Mouse (Mus musculus): ENCODE measurements at regions not wholly inside any gene's neighbourhood (a gene's known extent, or its start where the extent isn't known, plus 50 kb on each side); places are given as distances from the start of the nearest gene placed in this dataset.

DNA sequence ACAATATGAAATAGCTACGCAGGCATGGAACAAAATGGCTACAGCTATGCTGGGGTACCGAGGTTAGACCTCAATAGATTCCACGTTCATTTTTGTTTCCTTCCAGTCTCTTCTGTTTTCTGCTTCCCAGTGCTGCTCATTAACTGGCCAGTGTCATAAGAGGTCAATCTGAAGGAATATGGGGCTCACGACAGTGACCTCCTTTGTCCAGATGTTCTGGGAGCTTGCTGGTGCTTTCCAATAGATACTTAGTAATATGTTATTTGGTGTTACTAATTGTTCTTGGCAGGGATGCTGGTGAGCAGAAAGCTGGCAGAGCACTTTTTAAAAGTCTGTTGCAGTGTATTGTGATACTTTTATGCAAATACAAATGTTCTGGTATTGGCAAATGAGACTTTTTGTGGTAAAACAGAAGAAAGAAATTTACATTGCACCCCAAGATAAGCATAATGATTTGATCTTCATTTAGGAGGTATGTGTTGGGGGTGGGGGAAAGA lies 95.8 kb upstream of the Arg1 start:
- Histone ChIP-seq H3K27me3 (no peaks in the 10 kb centered on the region), H3K36me3 (no peaks in the 10 kb centered on the region), H3K4me3 (no peak overlapping the region), H3K27ac (replicated peaks) (peak overlapping the region; percentile 25; the same call in 1 of the 2 replicates), H3K4me1 (replicated peaks) (no peaks in the 10 kb centered on the region), H3K9ac (no peak overlapping the region), H3K9me3 (no peaks in the 10 kb centered on the region), H3K4me2 (no peak overlapping the region)
- ATAC-seq (ENCODE audit: low FRiP score, low read depth), result no peak
- WGBS, result 66% methylated on average over 4 of the region's 4 CpGs

DNA sequence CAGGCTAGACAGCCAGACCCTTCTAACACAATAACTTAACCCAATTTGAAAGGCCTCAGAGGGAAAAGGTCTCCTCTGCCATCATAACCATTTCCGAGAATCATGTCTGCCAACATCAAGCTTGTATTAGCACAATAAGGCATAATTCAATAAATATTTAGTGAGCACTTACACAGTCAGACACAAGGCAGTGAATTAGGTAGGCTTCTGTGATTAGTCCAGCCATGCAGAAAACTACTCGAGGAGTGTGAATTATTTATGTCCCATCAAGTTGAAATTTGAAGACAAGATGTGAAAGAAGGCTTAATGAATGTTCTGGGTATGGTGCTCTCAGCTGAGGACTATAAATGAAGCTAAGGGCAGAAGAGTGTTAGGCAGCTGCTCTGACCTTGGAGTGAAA lies 91.7 kb upstream of the Arg1 start:
- Histone ChIP-seq H3K4me1 (replicated peaks) (no peaks in the 10 kb centered on the region), H3K27me3 (no peaks in the 10 kb centered on the region), H3K4me3 (no peak overlapping the region), H3K4me2 (no peak overlapping the region), H3K27ac (replicated peaks) (no peak overlapping the region), H3K36me3 (no peaks in the 10 kb centered on the region), H3K9ac (no peak overlapping the region), H3K9me3 (no peaks in the 10 kb centered on the region)
- 48% methylated on average over 2 of the region's 2 CpGs for WGBS
- ATAC-seq (ENCODE audit: low FRiP score, low read depth), result no peak

DNA sequence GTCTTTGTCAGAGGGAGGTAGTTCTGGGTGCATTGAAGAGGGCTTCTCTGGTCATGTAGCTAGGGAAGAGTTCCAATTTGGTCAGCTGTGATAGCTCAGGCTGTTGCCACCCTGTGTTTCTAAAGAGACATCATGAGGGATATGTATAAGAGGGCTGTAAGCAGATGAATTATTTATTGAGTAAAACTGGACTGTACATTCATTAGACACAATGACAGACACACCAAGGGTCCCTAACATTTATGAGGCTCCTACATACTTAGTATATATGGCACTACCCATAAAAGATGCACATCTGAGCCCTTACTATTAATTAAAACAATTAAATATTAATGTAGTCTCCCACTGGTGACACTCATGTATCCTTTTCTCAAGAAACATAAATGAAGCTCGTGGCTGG lies 90.6 kb upstream of the Arg1 start:
- no peak overlapping the region for H3K4me3 ChIP-seq
- no peaks in the 10 kb centered on the region for H3K27me3 ChIP-seq
- no peaks in the 10 kb centered on the region for H3K9me3 ChIP-seq
- no peaks in the 10 kb centered on the region for H3K4me1 ChIP-seq (replicated peaks)
- H3K27ac ChIP-seq (replicated peaks), result no peak overlapping the region
- no peaks in the 10 kb centered on the region for H3K36me3 ChIP-seq
- no peak overlapping the region for H3K9ac ChIP-seq
- WGBS, result 55% methylated on average over 1 of the region's 1 CpGs
- no peak overlapping the region for H3K4me2 ChIP-seq
- ATAC-seq (ENCODE audit: low FRiP score, low read depth), result no peak

DNA sequence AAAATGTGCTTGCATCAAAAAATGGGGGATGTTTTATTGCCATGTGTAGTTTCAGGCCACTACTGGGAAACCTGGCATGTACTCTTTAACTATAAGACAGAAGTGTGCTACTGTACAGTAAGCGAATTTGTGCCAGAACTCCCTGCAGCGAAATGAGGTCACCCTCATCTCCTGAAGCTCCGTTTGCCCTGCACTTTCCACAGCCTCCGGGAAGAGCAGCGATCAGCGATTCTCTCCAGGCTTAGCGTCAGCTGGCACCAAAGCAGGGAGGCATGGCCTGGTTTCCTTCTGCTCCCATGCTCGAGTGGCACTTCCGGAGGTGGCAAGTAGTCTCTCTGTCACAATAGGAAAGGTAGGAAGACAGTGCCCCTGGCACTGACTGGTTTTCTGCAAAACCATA lies 88.8 kb upstream of the Arg1 start:
- 67% methylated on average over 9 of the region's 9 CpGs for WGBS
- H3K4me1 ChIP-seq (replicated peaks), result no peaks in the 10 kb centered on the region
- H3K9me3 ChIP-seq, result no peaks in the 10 kb centered on the region
- no peak overlapping the region for H3K4me3 ChIP-seq
- peak; percentile 66; the same call in 1 of the 2 replicates for ATAC-seq (ENCODE audit: low FRiP score, low read depth)
- H3K36me3 ChIP-seq, result no peaks in the 10 kb centered on the region
- peak overlapping the region; percentile 10; the same call in 1 of the 2 replicates for H3K27ac ChIP-seq (replicated peaks)
- no peak overlapping the region for H3K9ac ChIP-seq
- no peak overlapping the region for H3K4me2 ChIP-seq
- no peaks in the 10 kb centered on the region for H3K27me3 ChIP-seq

DNA sequence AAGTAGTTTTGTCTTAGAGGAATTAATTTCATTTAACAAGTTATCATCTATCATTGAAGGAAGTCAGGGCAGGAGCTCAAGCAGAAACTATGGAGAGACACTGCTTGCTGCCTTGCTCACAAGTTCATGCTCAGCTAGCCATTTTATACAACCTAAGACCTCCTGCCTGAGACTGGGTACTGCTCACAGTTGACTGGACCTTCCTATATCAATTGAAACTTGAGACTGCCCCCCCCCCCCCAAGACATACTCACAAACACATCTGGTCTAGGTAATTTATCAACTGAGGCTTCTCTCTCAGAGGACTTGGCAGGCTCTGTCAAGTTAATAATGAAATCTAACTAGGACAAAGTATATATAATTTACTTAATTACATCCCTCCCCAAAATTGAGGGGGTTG lies 84.8 kb upstream of the Arg1 start:
- Histone ChIP-seq H3K9me3 (no peaks in the 10 kb centered on the region), H3K4me3 (no peak overlapping the region), H3K27me3 (no peaks in the 10 kb centered on the region), H3K4me2 (no peak overlapping the region), H3K9ac (no peak overlapping the region), H3K36me3 (no peaks in the 10 kb centered on the region), H3K4me1 (replicated peaks) (no peaks in the 10 kb centered on the region), H3K27ac (replicated peaks) (no peak overlapping the region)
- ATAC-seq (ENCODE audit: low FRiP score, low read depth), result no peak

DNA sequence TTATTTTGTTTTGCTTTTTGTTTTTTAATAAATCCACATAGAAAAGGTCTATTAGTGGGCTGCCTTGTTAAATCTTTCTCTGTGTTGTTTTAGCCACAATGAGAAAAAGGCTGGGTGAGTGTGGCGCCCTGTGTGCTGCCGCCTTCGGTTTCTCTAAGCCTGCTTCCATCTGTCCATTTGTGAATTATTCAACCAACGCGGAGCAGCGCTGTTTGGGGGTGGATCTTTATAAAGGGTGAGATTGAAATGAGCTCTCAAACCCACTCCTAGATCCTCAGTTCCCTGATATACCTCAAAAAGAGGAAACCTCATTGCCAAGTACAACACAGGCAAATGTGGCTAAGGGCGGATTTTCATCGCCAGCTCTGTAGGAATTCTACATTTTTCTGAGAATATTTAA lies 74.0 kb upstream of the Arg1 start:
- Histone ChIP-seq H3K9me3 (no peaks in the 10 kb centered on the region), H3K4me1 (replicated peaks) (no peaks in the 10 kb centered on the region; the same call in 1 of the 2 replicates), H3K4me2 (no peak overlapping the region), H3K36me3 (no peaks in the 10 kb centered on the region), H3K4me3 (no peak overlapping the region), H3K27ac (replicated peaks) (no peak overlapping the region), H3K27me3 (no peaks in the 10 kb centered on the region), H3K9ac (no peak overlapping the region)
- no peak for ATAC-seq (ENCODE audit: low FRiP score, low read depth)
- 76% methylated on average over 8 of the region's 8 CpGs for WGBS

DNA sequence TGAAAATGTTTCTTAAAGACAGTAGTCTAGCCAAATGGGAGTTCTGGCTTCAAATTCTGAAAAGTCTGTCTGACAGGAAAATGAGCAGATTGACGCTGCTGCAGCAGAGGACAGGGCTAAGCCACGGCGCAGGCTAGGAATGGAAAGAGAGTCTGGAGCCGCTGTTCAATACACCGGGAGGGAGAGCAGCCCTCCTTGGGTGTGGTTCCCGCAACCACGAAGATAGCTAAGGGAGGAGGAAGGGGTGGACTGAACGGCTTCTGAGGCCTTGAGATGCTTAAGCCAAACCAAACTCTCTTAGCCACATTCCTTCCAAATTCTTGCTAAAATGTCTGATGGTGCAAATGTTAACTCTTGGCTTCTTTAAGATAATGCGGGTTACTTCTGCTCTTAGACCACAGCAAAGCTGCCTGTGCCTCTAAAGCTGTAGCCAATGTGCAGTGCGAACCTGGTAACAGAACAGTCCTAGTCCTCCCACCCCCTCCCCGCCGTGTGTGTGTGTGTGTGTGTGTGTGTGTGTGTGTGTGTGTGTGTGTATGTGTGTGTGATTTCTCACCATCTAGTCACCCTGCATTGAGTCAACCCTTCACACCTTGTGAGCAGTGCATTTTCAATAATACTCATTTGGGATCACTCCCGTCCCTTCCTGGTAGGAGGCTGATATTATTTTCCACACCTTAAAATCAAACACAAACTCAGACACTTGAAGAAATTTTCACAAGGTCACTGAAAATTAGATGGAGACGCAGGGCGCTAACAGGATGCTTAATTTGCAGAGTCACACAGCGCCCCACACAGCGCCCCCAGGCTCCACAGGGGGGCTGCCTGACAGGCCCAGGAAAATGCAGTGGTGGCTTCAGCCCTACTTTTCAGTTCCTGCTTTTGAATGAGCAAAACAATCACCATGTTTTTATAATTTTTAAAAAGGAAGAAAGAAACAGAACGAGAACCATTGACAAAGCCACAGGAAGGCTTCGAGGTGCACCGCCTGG lies 73.2 kb upstream of the Arg1 start:
- Histone ChIP-seq H3K27ac (replicated peaks) (no peak overlapping the region), H3K4me2 (no peak overlapping the region), H3K9ac (no peak overlapping the region), H3K36me3 (no peaks in the 10 kb centered on the region), H3K4me1 (replicated peaks) (no peaks in the 10 kb centered on the region; the same call in 1 of the 2 replicates), H3K4me3 (no peak overlapping the region), H3K9me3 (no peaks in the 10 kb centered on the region), H3K27me3 (no peaks in the 10 kb centered on the region)
- WGBS, result 81% methylated on average over 20 of the region's 20 CpGs
- ATAC-seq (ENCODE audit: low FRiP score, low read depth), result no peak

DNA sequence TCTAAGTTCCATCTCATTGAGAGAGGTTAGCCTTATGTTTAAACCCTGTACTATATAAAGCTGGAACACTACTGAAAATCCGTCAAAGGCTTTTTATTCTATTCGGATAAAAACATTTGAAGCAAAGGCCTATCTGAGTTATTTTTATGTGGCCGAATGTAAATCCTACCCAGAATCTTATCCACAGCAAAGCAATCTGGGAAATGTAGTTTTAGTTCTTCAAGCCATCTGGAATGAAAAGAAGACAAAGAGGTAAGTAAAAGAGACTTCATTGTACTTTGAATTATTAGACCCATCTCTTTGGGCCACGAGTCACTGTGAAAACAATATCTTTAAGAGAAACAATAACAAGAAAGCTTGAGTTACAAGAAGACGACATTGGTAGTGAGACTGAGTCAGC lies 72.5 kb upstream of the Arg1 start:
- H3K9ac ChIP-seq, result no peak overlapping the region
- no peak for ATAC-seq (ENCODE audit: low FRiP score, low read depth)
- H3K27me3 ChIP-seq, result no peaks in the 10 kb centered on the region
- no peaks in the 10 kb centered on the region for H3K9me3 ChIP-seq
- H3K36me3 ChIP-seq, result no peaks in the 10 kb centered on the region
- 84% methylated on average over 5 of the region's 5 CpGs for WGBS
- no peak overlapping the region for H3K27ac ChIP-seq (replicated peaks)
- no peaks in the 10 kb centered on the region; the same call in 1 of the 2 replicates for H3K4me1 ChIP-seq (replicated peaks)
- no peak overlapping the region for H3K4me3 ChIP-seq
- H3K4me2 ChIP-seq, result no peak overlapping the region

DNA sequence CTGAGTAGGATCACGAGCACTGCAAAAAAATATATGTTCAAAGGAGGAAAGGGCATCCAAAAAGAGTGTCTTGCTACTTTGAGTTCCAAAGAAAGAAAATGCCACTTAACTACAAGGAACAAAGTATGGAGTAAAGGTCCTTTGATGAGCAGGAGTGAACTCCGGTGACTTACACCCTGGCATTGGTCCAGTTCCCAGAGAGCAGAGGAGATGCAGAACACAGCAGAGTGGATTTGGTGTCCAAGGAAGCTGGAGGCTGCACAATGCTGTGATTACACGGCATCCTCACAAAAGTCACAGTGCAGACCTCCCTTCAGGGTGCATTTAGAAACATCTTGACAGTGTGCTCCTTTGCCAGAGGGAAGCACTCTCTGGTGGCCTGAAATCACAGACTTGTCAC lies 70.4 kb upstream of the Arg1 start:
- Histone ChIP-seq H3K4me3 (no peak overlapping the region), H3K27ac (replicated peaks) (no peak overlapping the region), H3K4me2 (no peak overlapping the region), H3K4me1 (replicated peaks) (no peaks in the 10 kb centered on the region; the same call in 1 of the 2 replicates), H3K9me3 (no peaks in the 10 kb centered on the region), H3K36me3 (no peaks in the 10 kb centered on the region), H3K9ac (no peak overlapping the region), H3K27me3 (no peaks in the 10 kb centered on the region)
- no peak for ATAC-seq (ENCODE audit: low FRiP score, low read depth)
- 68% methylated on average over 3 of the region's 3 CpGs for WGBS

DNA sequence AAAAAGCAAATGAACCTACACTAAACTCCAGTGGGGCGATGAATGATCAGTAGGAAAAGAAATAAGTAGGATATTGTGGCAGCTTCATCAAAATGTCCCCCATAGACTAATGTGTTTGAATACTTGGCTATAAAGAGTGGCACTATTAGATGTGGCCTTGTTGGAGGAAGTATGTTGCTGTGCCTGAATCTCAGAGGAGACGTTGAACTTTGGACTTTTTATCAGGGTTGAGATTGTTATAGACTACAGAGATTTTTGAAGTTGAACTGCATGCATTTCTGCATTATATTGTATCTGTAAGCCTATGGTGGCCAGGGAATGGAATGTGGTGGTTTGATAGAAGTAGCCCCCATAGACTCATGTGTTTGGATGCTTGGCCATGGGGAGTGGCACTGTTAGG lies 68.5 kb upstream of the Arg1 start:
- H3K4me3 ChIP-seq, result no peak overlapping the region
- ATAC-seq (ENCODE audit: low FRiP score, low read depth), result no peak
- H3K9ac ChIP-seq, result no peak overlapping the region
- no peaks in the 10 kb centered on the region for H3K36me3 ChIP-seq
- H3K27ac ChIP-seq (replicated peaks), result no peak overlapping the region
- H3K9me3 ChIP-seq, result no peaks in the 10 kb centered on the region
- H3K27me3 ChIP-seq, result no peaks in the 10 kb centered on the region
- no peaks in the 10 kb centered on the region for H3K4me1 ChIP-seq (replicated peaks)
- H3K4me2 ChIP-seq, result no peak overlapping the region
- WGBS, result 93% methylated on average over 2 of the region's 2 CpGs

DNA sequence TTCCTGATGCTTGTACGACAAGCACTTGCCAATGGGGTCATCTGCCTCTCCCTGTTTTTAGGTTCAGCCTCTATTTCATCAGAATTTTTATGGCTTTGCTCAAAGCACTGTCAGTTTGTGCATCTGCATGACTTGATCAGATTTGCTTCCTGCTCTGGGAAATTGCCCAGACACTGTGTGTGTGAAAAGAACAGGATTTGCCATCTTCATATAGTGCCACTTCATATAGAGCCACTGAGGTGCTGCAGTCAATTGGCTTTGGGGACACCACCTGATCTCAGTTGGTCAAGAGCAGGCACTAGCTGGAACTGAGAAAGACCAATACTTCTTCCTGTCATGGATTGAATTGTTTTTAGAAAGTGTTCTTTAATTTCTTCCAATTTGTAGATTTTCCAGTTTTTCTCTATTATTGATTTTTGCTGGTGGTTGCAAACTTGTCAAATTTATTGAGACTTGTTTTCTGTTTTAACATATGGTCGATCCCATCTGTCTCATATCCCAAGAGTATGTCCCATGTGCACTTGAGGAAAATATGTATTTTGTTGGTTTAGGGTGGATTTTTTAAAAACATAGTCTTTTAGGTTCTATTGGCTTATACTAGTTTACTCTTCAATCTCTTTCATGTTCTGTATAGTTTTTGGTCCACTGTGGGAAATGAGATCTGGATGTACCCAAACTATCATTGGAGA lies 62.8 kb upstream of the Arg1 start:
- H3K36me3 ChIP-seq, result no peaks in the 10 kb centered on the region
- no peaks in the 10 kb centered on the region for H3K4me1 ChIP-seq (replicated peaks)
- no peaks in the 10 kb centered on the region for H3K9me3 ChIP-seq
- no peak overlapping the region for H3K4me2 ChIP-seq
- no peaks in the 10 kb centered on the region for H3K27me3 ChIP-seq
- H3K9ac ChIP-seq, result no peak overlapping the region
- no peak overlapping the region for H3K27ac ChIP-seq (replicated peaks)
- no peak overlapping the region for H3K4me3 ChIP-seq
- no peak for ATAC-seq (ENCODE audit: low FRiP score, low read depth)
- WGBS, result 94% methylated on average over 2 of the region's 2 CpGs

DNA sequence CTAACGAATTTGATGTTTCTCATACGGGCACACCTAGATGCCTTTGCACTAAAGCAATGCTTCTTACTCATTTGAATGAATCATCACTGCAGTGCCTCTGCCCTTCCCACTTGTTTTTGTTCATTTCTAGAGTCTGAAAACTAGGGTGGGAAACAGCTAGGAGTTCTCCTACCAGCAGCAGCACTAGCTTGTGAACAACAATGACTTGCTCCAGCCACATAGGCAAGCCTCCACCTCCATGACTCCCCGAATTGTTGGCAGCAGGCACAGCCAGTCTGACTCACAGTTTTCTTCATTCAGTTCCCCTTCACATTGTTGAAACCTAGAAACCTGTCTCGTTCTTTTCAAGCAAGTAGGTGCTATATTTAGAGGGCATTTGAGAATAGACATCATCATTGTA lies 57.5 kb upstream of the Arg1 start:
- ATAC-seq (ENCODE audit: low FRiP score, low read depth), result no peak
- 93% methylated on average over 4 of the region's 4 CpGs for WGBS
- no peak overlapping the region for H3K27ac ChIP-seq (replicated peaks)

More for the DNA sequence above, 57.5 kb upstream of the Arg1 start:
- Histone ChIP-seq H3K9me3 (no peaks in the 10 kb centered on the region), H3K4me3 (no peak overlapping the region), H3K27me3 (no peaks in the 10 kb centered on the region), H3K9ac (no peak overlapping the region), H3K4me1 (replicated peaks) (no peaks in the 10 kb centered on the region), H3K36me3 (no peaks in the 10 kb centered on the region), H3K4me2 (no peak overlapping the region)

Data from hindbrain, embryonic 15.5 days (tissue).